Mouse (Mus musculus): ENCODE measurements around the gene Oasl1. TPM values are rescaled to one million over a fixed set of nuclear protein-coding genes. Genes with fewer than 3 reads are reported as not detected.
A peak's percentile ranks its signal among the peaks of the same experiment; 100 is the strongest.
"Not testable (repeated sequence)": the region's sequence is repeated elsewhere in the genome, so short reads cannot be mapped to it uniquely, and the experiment has no call there.

Gene Oasl1
- total RNA-seq, 1 experiment: 0.27 TPM

GRCm38 (mm10) chr5:114935838-114936237 is 12.8 kb downstream of the Oasl1 start:
- no peak for DNase-seq (ENCODE audit: low read depth, low spot score)
- no peak overlapping the region for H3K27ac ChIP-seq (ENCODE audit: insufficient read depth, low read depth, low read length, poor library complexity, severe bottlenecking)
- in situ Hi-C loops (cut with MboI; ENCODE audit: low sequenced_read_pairs in 2 of 2, unreplicated experiment in 2 of 2): no loop called here
- H3K9ac ChIP-seq (ENCODE audit: insufficient read depth, low read depth, low read length, poor library complexity, severe bottlenecking): no peak overlapping the region
- no peaks in the 10 kb centered on the region for H3K9me3 ChIP-seq (ENCODE audit: control insufficient read depth, insufficient read depth, low read depth, low read length)
- no peak overlapping the region for H3K4me3 ChIP-seq (ENCODE audit: insufficient read depth in 1 of 2, low read depth in 1 of 2, low read length in 2 of 2, poor library complexity in 1 of 2, severe bottlenecking in 1 of 2)
- TF ChIP-seq CHD2 (IDR thresholded peaks at IDR 0.05; ENCODE audit: low read depth, low read length) (no peak), MAFK (IDR thresholded peaks at IDR 0.05; ENCODE audit: insufficient read depth, low read depth, low read length) (no peak), HCFC1 (IDR thresholded peaks at IDR 0.05; ENCODE audit: borderline replicate concordance, insufficient read depth, low read length) (no peak), ZNF384 (IDR thresholded peaks at IDR 0.05; ENCODE audit: low read depth, low read length) (no peak), ZC3H11A (IDR thresholded peaks at IDR 0.05; ENCODE audit: borderline replicate concordance, low read depth, low read length) (no peak)
- no peaks in the 10 kb centered on the region for H3K36me3 ChIP-seq (ENCODE audit: control insufficient read depth, insufficient read depth, low read length, poor library complexity, severe bottlenecking)
- H3K4me1 ChIP-seq (ENCODE audit: control insufficient read depth in 2 of 2, insufficient read depth in 2 of 2, low read length in 2 of 2, poor library complexity in 1 of 2): peaks cover 8 to 20% of the 10 kb centered on the region in 2 experiments; a peak in 3 of 4 replicates

GRCm38 (mm10) chr5:114941138-114941537 is 18.1 kb downstream of the Oasl1 start:
- H3K4me1 ChIP-seq (ENCODE audit: control insufficient read depth in 2 of 2, insufficient read depth in 2 of 2, low read length in 2 of 2, poor library complexity in 1 of 2): peaks cover 8 to 11% of the 10 kb centered on the region in 2 experiments; a peak in 3 of 4 replicates
- in situ Hi-C loops (cut with MboI; ENCODE audit: low sequenced_read_pairs in 2 of 2, unreplicated experiment in 2 of 2); H3K36me3 ChIP-seq (ENCODE audit: control insufficient read depth, insufficient read depth, low read length, poor library complexity, severe bottlenecking); H3K27ac ChIP-seq (ENCODE audit: insufficient read depth, low read depth, low read length, poor library complexity, severe bottlenecking); H3K4me3 ChIP-seq (ENCODE audit: insufficient read depth in 1 of 2, low read depth in 1 of 2, low read length in 2 of 2, poor library complexity in 1 of 2, severe bottlenecking in 1 of 2); H3K9ac ChIP-seq (ENCODE audit: insufficient read depth, low read depth, low read length, poor library complexity, severe bottlenecking); DNase-seq (ENCODE audit: low read depth, low spot score); H3K9me3 ChIP-seq (ENCODE audit: control insufficient read depth, insufficient read depth, low read depth, low read length): not testable (repeated sequence)

GRCm38 (mm10) chr5:114942074-114942765 is 19.2 kb downstream of the Oasl1 start, which contains the start of gene 2210016L21Rik:
Gene 2210016L21Rik (plus strand): TSS chr5:114942158.
- peak; percentile 82 for DNase-seq (ENCODE audit: low read depth, low spot score)
- Histone ChIP-seq H3K9ac (ENCODE audit: insufficient read depth, low read depth, low read length, poor library complexity, severe bottlenecking) (peak within 1 kb of the TSS; percentile 94), H3K27ac (ENCODE audit: insufficient read depth, low read depth, low read length, poor library complexity, severe bottlenecking) (peak within 1 kb of the TSS; percentile 57), H3K36me3 (ENCODE audit: control insufficient read depth, insufficient read depth, low read length, poor library complexity, severe bottlenecking) (peaks cover 19% of the 10 kb centered on the region), H3K4me3 (ENCODE audit: insufficient read depth in 1 of 2, low read depth in 1 of 2, low read length in 2 of 2, poor library complexity in 1 of 2, severe bottlenecking in 1 of 2) (peak within 1 kb of the TSS; percentile 91 to 97), H3K4me1 (ENCODE audit: control insufficient read depth in 2 of 2, insufficient read depth in 2 of 2, low read length in 2 of 2, poor library complexity in 1 of 2) (peaks cover 3 to 8% of the 10 kb centered on the region in 2 experiments; a peak in 3 of 4 replicates), H3K9me3 (ENCODE audit: control insufficient read depth, insufficient read depth, low read depth, low read length) (no peaks in the 10 kb centered on the region)
- in situ Hi-C loops (cut with MboI; ENCODE audit: low sequenced_read_pairs in 2 of 2, unreplicated experiment in 2 of 2): no loop called here
- TF ChIP-seq ZC3H11A (IDR thresholded peaks at IDR 0.05; ENCODE audit: borderline replicate concordance, low read depth, low read length) (no peak), HCFC1 (IDR thresholded peaks at IDR 0.05; ENCODE audit: borderline replicate concordance, insufficient read depth, low read length) (peak; percentile 99)

GRCm38 (mm10) chr5:114942766-114943130 is 19.7 kb downstream of the Oasl1 start:
- DNase-seq (ENCODE audit: low read depth, low spot score): no peak
- in situ Hi-C loops (cut with MboI; ENCODE audit: low sequenced_read_pairs in 2 of 2, unreplicated experiment in 2 of 2): no loop called here
- Histone ChIP-seq H3K9me3 (ENCODE audit: control insufficient read depth, insufficient read depth, low read depth, low read length) (no peaks in the 10 kb centered on the region), H3K4me1 (ENCODE audit: control insufficient read depth in 2 of 2, insufficient read depth in 2 of 2, low read length in 2 of 2, poor library complexity in 1 of 2) (peaks cover 0 to 3% of the 10 kb centered on the region in 2 experiments; a peak in 2 of 4 replicates), H3K4me3 (ENCODE audit: insufficient read depth in 1 of 2, low read depth in 1 of 2, low read length in 2 of 2, poor library complexity in 1 of 2, severe bottlenecking in 1 of 2) (peak overlapping the region; percentile 91 to 97), H3K27ac (ENCODE audit: insufficient read depth, low read depth, low read length, poor library complexity, severe bottlenecking) (no peak overlapping the region), H3K9ac (ENCODE audit: insufficient read depth, low read depth, low read length, poor library complexity, severe bottlenecking) (peak overlapping the region; percentile 94), H3K36me3 (ENCODE audit: control insufficient read depth, insufficient read depth, low read length, poor library complexity, severe bottlenecking) (peaks cover 23% of the 10 kb centered on the region)
- TF ChIP-seq ZNF384 (IDR thresholded peaks at IDR 0.05; ENCODE audit: low read depth, low read length) (no peak), CHD2 (IDR thresholded peaks at IDR 0.05; ENCODE audit: low read depth, low read length) (no peak), HCFC1 (IDR thresholded peaks at IDR 0.05; ENCODE audit: borderline replicate concordance, insufficient read depth, low read length) (no peak), ZC3H11A (IDR thresholded peaks at IDR 0.05; ENCODE audit: borderline replicate concordance, low read depth, low read length) (no peak), MAFK (IDR thresholded peaks at IDR 0.05; ENCODE audit: insufficient read depth, low read depth, low read length) (no peak)

- no peak for DNase-seq (ENCODE audit: low read depth, low spot score)
- H3K9me3 ChIP-seq (ENCODE audit: control insufficient read depth, insufficient read depth, low read depth, low read length): no peaks in the 10 kb centered on the region
- in situ Hi-C loops (cut with MboI; ENCODE audit: low sequenced_read_pairs in 2 of 2, unreplicated experiment in 2 of 2): no loop called here
- H3K4me1 ChIP-seq (ENCODE audit: control insufficient read depth in 2 of 2, insufficient read depth in 2 of 2, low read length in 2 of 2, poor library complexity in 1 of 2): peaks cover 0 to 3% of the 10 kb centered on the region in 2 experiments; a peak in 2 of 4 replicates
- no peak overlapping the region for H3K9ac ChIP-seq (ENCODE audit: insufficient read depth, low read depth, low read length, poor library complexity, severe bottlenecking)
- TF ChIP-seq ZNF384 (IDR thresholded peaks at IDR 0.05; ENCODE audit: low read depth, low read length) (no peak), ZC3H11A (IDR thresholded peaks at IDR 0.05; ENCODE audit: borderline replicate concordance, low read depth, low read length) (no peak), CHD2 (IDR thresholded peaks at IDR 0.05; ENCODE audit: low read depth, low read length) (no peak), HCFC1 (IDR thresholded peaks at IDR 0.05; ENCODE audit: borderline replicate concordance, insufficient read depth, low read length) (no peak), MAFK (IDR thresholded peaks at IDR 0.05; ENCODE audit: insufficient read depth, low read depth, low read length) (no peak)
- H3K27ac ChIP-seq (ENCODE audit: insufficient read depth, low read depth, low read length, poor library complexity, severe bottlenecking): no peak overlapping the region
- no peak overlapping the region for H3K4me3 ChIP-seq (ENCODE audit: insufficient read depth in 1 of 2, low read depth in 1 of 2, low read length in 2 of 2, poor library complexity in 1 of 2, severe bottlenecking in 1 of 2)
- H3K36me3 ChIP-seq (ENCODE audit: control insufficient read depth, insufficient read depth, low read length, poor library complexity, severe bottlenecking): peaks cover 41% of the 10 kb centered on the region
These were observed 22.0 kb downstream of the Oasl1 start for GRCm38 (mm10) chr5:114945072-114945471.
